Mouse (Mus musculus): ENCODE data around the gene Negr1. TPM values are rescaled to one million over a fixed set of nuclear protein-coding genes. Genes with fewer than 3 reads are reported as not detected.

Gene Negr1
- polyA plus RNA-seq, 1 experiment from 2014 or later, result 79.2 TPM

GRCm38 (mm10) chr3:156766171-156766845 lies 204.7 kb downstream of the Negr1 start:
- 62% methylated on average over 2 of the region's 2 CpGs for WGBS

GRCm38 (mm10) chr3:156771626-156772025 lies 210.0 kb downstream of the Negr1 start:
- WGBS, result 81% methylated on average over 2 of the region's 2 CpGs
- no peak for ATAC-seq

More at GRCm38 (mm10) chr3:156766171-156766845, 204.7 kb downstream of the Negr1 start:
- Histone ChIP-seq H3K27ac (ENCODE audit: low read length) (no peak overlapping the region), H3K4me1 (ENCODE audit: control insufficient read depth, insufficient read depth, low read length) (peaks cover 6% of the 10 kb centered on the region), H3K4me2 (ENCODE audit: low read length) (no peak overlapping the region), H3K9ac (ENCODE audit: low read depth, low read length) (no peak overlapping the region), H3K4me3 (ENCODE audit: low read depth, low read length) (no peak overlapping the region), H3K9me3 (replicated peaks; ENCODE audit: control insufficient read depth, low read length, poor library complexity, severe bottlenecking) (no peaks in the 10 kb centered on the region), H3K36me3 (ENCODE audit: control insufficient read depth, insufficient read depth, low read length) (no peaks in the 10 kb centered on the region), H3K27me3 (ENCODE audit: control insufficient read depth, insufficient read depth, low read depth, low read length) (no peaks in the 10 kb centered on the region)
- ATAC-seq, result no peak

GRCm38 (mm10) chr3:156772057-156772456 lies 210.5 kb downstream of the Negr1 start:
- H3K27ac ChIP-seq (ENCODE audit: low read length), result no peak overlapping the region
- peaks cover 6% of the 10 kb centered on the region for H3K4me1 ChIP-seq (ENCODE audit: control insufficient read depth, insufficient read depth, low read length)
- ATAC-seq, result peak; percentile 71
- H3K36me3 ChIP-seq (ENCODE audit: control insufficient read depth, insufficient read depth, low read length), result no peaks in the 10 kb centered on the region
- H3K27me3 ChIP-seq (ENCODE audit: control insufficient read depth, insufficient read depth, low read depth, low read length), result no peaks in the 10 kb centered on the region
- no peak overlapping the region for H3K4me2 ChIP-seq (ENCODE audit: low read length)
- H3K9ac ChIP-seq (ENCODE audit: low read depth, low read length), result no peak overlapping the region
- WGBS, result 46% methylated on average over 1 of the region's 1 CpGs
- H3K9me3 ChIP-seq (replicated peaks; ENCODE audit: control insufficient read depth, low read length, poor library complexity, severe bottlenecking), result no peaks in the 10 kb centered on the region
- no peak overlapping the region for H3K4me3 ChIP-seq (ENCODE audit: low read depth, low read length)

More at GRCm38 (mm10) chr3:156771626-156772025, 210.0 kb downstream of the Negr1 start:
- Histone ChIP-seq H3K36me3 (ENCODE audit: control insufficient read depth, insufficient read depth, low read length) (no peaks in the 10 kb centered on the region), H3K9me3 (replicated peaks; ENCODE audit: control insufficient read depth, low read length, poor library complexity, severe bottlenecking) (no peaks in the 10 kb centered on the region), H3K27ac (ENCODE audit: low read length) (no peak overlapping the region), H3K4me3 (ENCODE audit: low read depth, low read length) (no peak overlapping the region), H3K27me3 (ENCODE audit: control insufficient read depth, insufficient read depth, low read depth, low read length) (no peaks in the 10 kb centered on the region), H3K4me2 (ENCODE audit: low read length) (no peak overlapping the region), H3K9ac (ENCODE audit: low read depth, low read length) (no peak overlapping the region), H3K4me1 (ENCODE audit: control insufficient read depth, insufficient read depth, low read length) (peaks cover 6% of the 10 kb centered on the region)

- 48% methylated on average over 1 of the region's 1 CpGs for WGBS
- H3K9me3 ChIP-seq (replicated peaks; ENCODE audit: control insufficient read depth, low read length, poor library complexity, severe bottlenecking), result no peaks in the 10 kb centered on the region
- no peaks in the 10 kb centered on the region for H3K36me3 ChIP-seq (ENCODE audit: control insufficient read depth, insufficient read depth, low read length)
- H3K27ac ChIP-seq (ENCODE audit: low read length), result no peak overlapping the region
- no peak overlapping the region for H3K9ac ChIP-seq (ENCODE audit: low read depth, low read length)
- no peak overlapping the region for H3K4me3 ChIP-seq (ENCODE audit: low read depth, low read length)
- no peak for ATAC-seq
- no peaks in the 10 kb centered on the region for H3K27me3 ChIP-seq (ENCODE audit: control insufficient read depth, insufficient read depth, low read depth, low read length)
- peaks cover 2% of the 10 kb centered on the region; the same call in 1 of the 2 replicates for H3K4me1 ChIP-seq (ENCODE audit: control insufficient read depth, insufficient read depth, low read length)
- H3K4me2 ChIP-seq (ENCODE audit: low read length), result no peak overlapping the region
Observed at GRCm38 (mm10) chr3:156784309-156784852, 222.8 kb downstream of the Negr1 start.

GRCm38 (mm10) chr3:156786355-156786754 lies 224.8 kb downstream of the Negr1 start:
- no peak for ATAC-seq
- H3K4me3 ChIP-seq (ENCODE audit: low read depth, low read length), result no peak overlapping the region
- H3K9ac ChIP-seq (ENCODE audit: low read depth, low read length), result no peak overlapping the region
- H3K36me3 ChIP-seq (ENCODE audit: control insufficient read depth, insufficient read depth, low read length), result no peaks in the 10 kb centered on the region
- H3K27ac ChIP-seq (ENCODE audit: low read length), result no peak overlapping the region
- 77% methylated on average over 1 of the region's 1 CpGs for WGBS
- H3K4me2 ChIP-seq (ENCODE audit: low read length), result no peak overlapping the region
- peaks cover 2% of the 10 kb centered on the region; the same call in 1 of the 2 replicates for H3K4me1 ChIP-seq (ENCODE audit: control insufficient read depth, insufficient read depth, low read length)
- no peaks in the 10 kb centered on the region for H3K9me3 ChIP-seq (replicated peaks; ENCODE audit: control insufficient read depth, low read length, poor library complexity, severe bottlenecking)
- H3K27me3 ChIP-seq (ENCODE audit: control insufficient read depth, insufficient read depth, low read depth, low read length), result no peaks in the 10 kb centered on the region

GRCm38 (mm10) chr3:156791234-156791633 lies 229.6 kb downstream of the Negr1 start:
- no peak for ATAC-seq
- Histone ChIP-seq H3K4me2 (ENCODE audit: low read length) (no peak overlapping the region), H3K27me3 (ENCODE audit: control insufficient read depth, insufficient read depth, low read depth, low read length) (no peaks in the 10 kb centered on the region), H3K4me1 (ENCODE audit: control insufficient read depth, insufficient read depth, low read length) (peaks cover 7% of the 10 kb centered on the region; the same call in 1 of the 2 replicates), H3K9me3 (replicated peaks; ENCODE audit: control insufficient read depth, low read length, poor library complexity, severe bottlenecking) (no peaks in the 10 kb centered on the region), H3K4me3 (ENCODE audit: low read depth, low read length) (no peak overlapping the region), H3K36me3 (ENCODE audit: control insufficient read depth, insufficient read depth, low read length) (no peaks in the 10 kb centered on the region), H3K27ac (ENCODE audit: low read length) (no peak overlapping the region), H3K9ac (ENCODE audit: low read depth, low read length) (no peak overlapping the region)

GRCm38 (mm10) chr3:156792743-156793142 lies 231.1 kb downstream of the Negr1 start:
- no peaks in the 10 kb centered on the region for H3K9me3 ChIP-seq (replicated peaks; ENCODE audit: control insufficient read depth, low read length, poor library complexity, severe bottlenecking)
- no peak overlapping the region for H3K4me2 ChIP-seq (ENCODE audit: low read length)
- H3K27me3 ChIP-seq (ENCODE audit: control insufficient read depth, insufficient read depth, low read depth, low read length), result no peaks in the 10 kb centered on the region
- no peak overlapping the region for H3K27ac ChIP-seq (ENCODE audit: low read length)
- no peak overlapping the region for H3K4me3 ChIP-seq (ENCODE audit: low read depth, low read length)
- peaks cover 7% of the 10 kb centered on the region; the same call in 1 of the 2 replicates for H3K4me1 ChIP-seq (ENCODE audit: control insufficient read depth, insufficient read depth, low read length)
- no peaks in the 10 kb centered on the region for H3K36me3 ChIP-seq (ENCODE audit: control insufficient read depth, insufficient read depth, low read length)
- no peak overlapping the region for H3K9ac ChIP-seq (ENCODE audit: low read depth, low read length)
- no peak for ATAC-seq
- WGBS, result 88% methylated on average over 7 of the region's 7 CpGs

- ATAC-seq, result no peak
- H3K9ac ChIP-seq (ENCODE audit: low read depth, low read length), result no peak overlapping the region
- no peak overlapping the region for H3K4me3 ChIP-seq (ENCODE audit: low read depth, low read length)
- H3K9me3 ChIP-seq (replicated peaks; ENCODE audit: control insufficient read depth, low read length, poor library complexity, severe bottlenecking), result no peaks in the 10 kb centered on the region
- H3K27ac ChIP-seq (ENCODE audit: low read length), result no peak overlapping the region
- no peak overlapping the region for H3K4me2 ChIP-seq (ENCODE audit: low read length)
- H3K27me3 ChIP-seq (ENCODE audit: control insufficient read depth, insufficient read depth, low read depth, low read length), result no peaks in the 10 kb centered on the region
- H3K36me3 ChIP-seq (ENCODE audit: control insufficient read depth, insufficient read depth, low read length), result no peaks in the 10 kb centered on the region
- peaks cover 7% of the 10 kb centered on the region; the same call in 1 of the 2 replicates for H3K4me1 ChIP-seq (ENCODE audit: control insufficient read depth, insufficient read depth, low read length)
- 91% methylated on average over 4 of the region's 4 CpGs for WGBS
Observed at GRCm38 (mm10) chr3:156794091-156794490, 232.5 kb downstream of the Negr1 start.

GRCm38 (mm10) chr3:156794610-156795009 lies 233.0 kb downstream of the Negr1 start:
- H3K36me3 ChIP-seq (ENCODE audit: control insufficient read depth, insufficient read depth, low read length), result no peaks in the 10 kb centered on the region
- H3K9ac ChIP-seq (ENCODE audit: low read depth, low read length), result no peak overlapping the region
- no peaks in the 10 kb centered on the region for H3K27me3 ChIP-seq (ENCODE audit: control insufficient read depth, insufficient read depth, low read depth, low read length)
- 34% methylated on average over 2 of the region's 2 CpGs for WGBS
- H3K4me1 ChIP-seq (ENCODE audit: control insufficient read depth, insufficient read depth, low read length), result peaks cover 7% of the 10 kb centered on the region; the same call in 1 of the 2 replicates
- no peak overlapping the region for H3K4me2 ChIP-seq (ENCODE audit: low read length)
- no peak overlapping the region for H3K27ac ChIP-seq (ENCODE audit: low read length)
- no peak for ATAC-seq
- H3K9me3 ChIP-seq (replicated peaks; ENCODE audit: control insufficient read depth, low read length, poor library complexity, severe bottlenecking), result no peaks in the 10 kb centered on the region
- H3K4me3 ChIP-seq (ENCODE audit: low read depth, low read length), result no peak overlapping the region
